Mouse (Mus musculus) thymus, postnatal 36 days (tissue): ENCODE results near the gene Jmjd6.
"Not testable (repeated sequence)": the region's sequence is repeated elsewhere in the genome, so short reads cannot be mapped to it uniquely, and the experiment has no call there.

Source experiments
- DNase-seq, 2 experiments: peaks; one replicate each; pipeline ENCODE4 v3.0.0; 2022; ENCODE audit warnings: mixed read lengths in 2 of 2

Gene Jmjd6

GRCm38 (mm10) chr11:116851576-116852290, 8.5 kb upstream of the Jmjd6 start:
- DNase-seq, result no peak

DNA sequence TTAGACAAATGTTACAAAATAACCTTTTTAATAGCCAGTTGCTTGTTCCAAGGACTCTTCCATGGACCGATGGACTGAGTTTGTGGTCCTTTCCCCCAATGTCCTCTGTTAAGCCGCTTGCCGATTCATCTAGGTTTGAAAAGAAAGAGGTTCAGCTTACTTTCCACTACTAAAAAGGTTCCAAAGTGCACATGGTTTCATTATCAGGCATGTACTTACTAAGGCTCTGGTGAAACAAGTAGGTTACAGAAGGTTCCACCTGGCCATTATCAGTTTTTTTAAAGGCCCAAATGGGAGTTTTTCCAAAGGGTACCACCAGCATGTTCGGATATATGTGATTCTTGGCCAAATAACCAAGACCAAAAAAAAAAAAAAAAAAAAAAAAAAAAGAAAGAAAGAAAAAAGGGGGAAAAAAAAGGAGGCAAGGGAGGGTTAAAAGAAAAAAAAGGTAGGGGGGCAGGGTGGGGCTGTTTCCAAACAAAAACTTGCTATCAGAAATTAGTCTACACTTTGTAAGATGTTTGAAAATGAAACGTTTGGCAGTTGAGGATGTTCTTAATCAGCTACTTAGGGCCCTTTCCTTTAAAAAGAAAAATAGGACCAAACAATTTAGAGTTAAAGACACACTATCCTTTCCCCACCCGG, 7.7 kb upstream of the Jmjd6 start:
- DNase-seq, result no peak

DNA sequence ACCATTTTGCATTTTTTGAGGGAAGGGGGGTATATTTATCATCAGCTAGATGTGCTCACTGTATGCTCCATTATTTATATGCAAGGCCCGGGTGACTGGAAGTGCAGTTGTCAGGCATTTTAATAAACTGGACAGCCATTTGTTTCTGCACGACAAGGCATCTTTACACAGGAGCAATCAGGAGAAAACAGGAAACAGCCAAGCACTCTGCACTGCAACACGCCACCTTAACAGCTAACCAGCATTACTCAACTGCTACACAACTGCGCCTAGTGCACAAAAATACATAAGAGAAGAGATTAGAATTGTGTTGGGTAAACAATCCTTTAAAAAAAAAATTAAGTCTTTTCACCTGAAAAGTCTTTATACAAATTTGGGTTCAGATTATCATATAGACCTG, 6.8 kb upstream of the Jmjd6 start:
- DNase-seq, result no peak

DNA sequence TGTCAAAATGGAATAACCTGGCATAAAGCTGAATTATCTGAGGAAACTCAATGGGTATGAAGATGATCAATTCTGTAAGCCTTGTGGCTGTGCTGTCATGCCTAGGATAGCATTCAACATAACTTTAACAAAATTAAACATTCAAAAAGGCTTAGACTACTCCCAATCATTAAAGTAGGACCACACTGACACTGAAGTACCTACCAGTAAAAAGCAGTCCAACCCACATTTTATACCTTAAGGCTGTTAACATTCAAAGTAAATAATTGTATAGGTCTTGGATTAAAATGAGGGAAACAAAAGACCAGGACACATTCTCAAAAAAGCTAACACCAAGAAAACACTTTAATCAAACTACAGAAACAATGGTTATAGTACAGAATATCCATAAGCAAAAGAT, 6.3 kb upstream of the Jmjd6 start:
- no peak for DNase-seq

GRCm38 (mm10) chr11:116848877-116849178, 5.6 kb upstream of the Jmjd6 start:
- not testable (repeated sequence) for DNase-seq

DNA sequence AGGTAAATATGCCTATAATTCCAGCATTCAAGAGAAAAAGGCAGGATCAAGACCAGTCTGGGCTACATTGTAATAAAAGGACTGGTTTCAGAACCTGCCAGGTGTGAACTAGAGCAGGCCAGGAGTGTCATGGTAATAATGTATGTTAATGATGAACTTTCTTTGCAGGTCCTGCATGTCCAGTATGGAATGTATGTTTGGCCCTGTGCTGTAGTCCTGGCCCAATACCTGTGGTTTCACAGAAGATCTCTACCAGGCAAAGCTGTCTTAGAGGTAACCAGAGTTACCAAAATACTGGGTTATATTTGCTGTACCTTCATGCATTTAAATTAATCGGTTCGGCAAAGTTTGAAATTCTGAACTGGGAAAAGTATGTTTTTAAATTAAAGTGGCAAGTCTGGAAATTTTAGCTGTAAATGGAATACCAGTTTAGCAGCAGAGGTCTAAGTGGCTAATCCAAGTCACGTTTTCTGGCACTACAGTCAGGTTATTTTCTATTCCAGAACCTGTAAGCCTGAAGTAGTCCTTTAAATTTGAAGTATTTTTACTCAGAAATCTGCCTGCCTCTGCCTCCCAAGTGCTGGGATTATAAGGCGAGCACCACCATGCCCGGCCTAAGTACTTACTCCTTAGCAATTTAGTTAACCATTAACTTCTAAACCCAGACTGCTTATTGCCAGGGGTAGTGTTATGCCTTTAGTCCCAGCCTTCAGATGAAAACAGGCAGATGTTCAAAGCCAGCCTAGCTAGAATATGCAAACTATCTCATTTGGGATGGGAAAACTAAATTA, 5.0 kb upstream of the Jmjd6 start:
- no peak for DNase-seq

- no peak for DNase-seq
Observed at GRCm38 (mm10) chr11:116847187-116848085, 4.2 kb upstream of the Jmjd6 start.

DNA sequence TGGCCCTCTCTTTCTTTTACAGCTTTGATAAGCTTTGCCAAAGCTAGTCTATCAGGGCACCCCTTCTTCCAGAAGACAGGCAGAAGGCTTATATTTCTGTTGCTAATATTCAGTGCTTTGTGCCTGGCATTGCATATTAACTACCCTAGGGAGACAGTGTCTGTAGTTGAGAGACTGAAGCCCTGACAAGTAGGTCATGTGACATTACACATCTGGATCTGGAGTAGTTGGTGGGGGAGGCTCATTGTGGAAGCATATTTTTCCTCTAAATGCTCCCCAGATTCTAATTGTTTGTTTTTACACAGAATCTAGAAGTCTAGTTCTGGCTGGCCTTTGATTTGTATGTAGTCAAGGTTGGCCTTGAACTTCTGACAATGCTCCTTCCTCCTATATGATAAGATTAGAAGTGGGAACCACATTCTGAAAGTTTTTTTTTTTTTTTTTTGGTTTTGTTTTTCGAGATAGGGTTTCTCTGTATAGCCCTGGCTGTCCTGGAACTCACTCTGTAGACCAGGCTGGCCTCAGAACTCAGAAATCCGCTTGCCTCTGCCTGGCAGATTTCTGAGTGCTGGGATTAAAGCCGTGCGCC, 3.4 kb upstream of the Jmjd6 start:
- DNase-seq, result no peak

GRCm38 (mm10) chr11:116842531-116843260, 553 bp downstream of the Jmjd6 start:
- peak; percentile 74 to 81 for DNase-seq

DNA sequence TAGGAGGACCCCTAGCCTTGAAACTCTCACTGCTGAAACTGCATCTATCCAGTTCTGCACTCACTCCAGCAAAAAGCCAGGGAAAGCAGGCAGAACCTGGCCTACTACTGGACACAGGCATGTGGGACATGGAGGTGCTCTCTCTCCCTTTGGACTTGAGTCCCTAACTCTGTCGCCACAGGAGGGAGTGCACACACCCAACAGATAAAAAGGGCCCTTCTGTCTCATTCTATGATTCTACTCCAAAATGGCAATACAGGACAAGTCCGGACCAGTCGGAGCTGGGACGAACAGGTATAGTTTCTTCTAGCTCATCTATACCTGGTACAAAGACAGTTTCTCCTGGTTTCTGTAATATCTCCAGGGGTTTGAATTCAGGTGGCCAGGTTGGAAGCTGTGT, 2.5 kb downstream of the Jmjd6 start:
- DNase-seq, result no peak

DNA sequence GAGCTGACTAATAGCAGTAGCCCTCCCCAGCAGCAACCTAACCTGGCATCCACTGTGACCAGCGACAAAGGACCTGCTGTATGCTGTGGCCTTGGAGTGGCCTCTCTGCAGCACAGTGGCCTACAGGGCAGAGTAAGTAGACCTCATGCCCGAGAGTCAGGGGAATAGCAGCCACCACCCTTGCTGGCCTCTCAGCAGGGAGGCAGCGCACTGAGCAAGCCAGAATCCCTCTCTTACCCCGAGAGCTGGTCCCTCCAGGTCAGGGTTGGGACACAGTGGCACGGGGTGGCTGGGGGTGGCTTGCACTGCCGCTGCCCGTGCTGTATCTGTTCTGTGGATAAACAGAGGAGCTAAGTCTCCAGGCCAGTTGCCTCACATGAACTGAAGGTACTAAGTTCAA, 3.6 kb downstream of the Jmjd6 start:
- DNase-seq, result no peak

GRCm38 (mm10) chr11:116838936-116839335, 4.3 kb downstream of the Jmjd6 start:
- DNase-seq, result no peak

DNA sequence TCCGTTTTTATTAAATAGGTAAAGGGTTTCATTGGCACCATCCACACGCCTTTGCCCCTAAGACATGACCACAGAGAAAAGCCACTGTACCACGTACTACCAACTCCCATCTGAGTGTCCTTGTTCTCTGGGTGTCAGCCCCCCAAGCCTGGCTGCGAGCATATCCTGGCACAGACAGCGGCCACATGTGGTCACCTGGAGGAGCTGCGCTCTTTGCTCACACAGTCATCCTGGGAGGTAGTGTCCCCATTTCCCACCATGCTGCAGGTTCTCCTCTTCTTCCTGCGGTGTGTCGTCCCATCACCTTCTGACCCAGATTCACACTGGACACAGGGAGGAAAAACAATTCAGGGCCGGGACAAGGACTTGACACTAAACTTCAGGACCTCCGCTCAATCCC, 5.8 kb downstream of the Jmjd6 start:
- no peak for DNase-seq

GRCm38 (mm10) chr11:116836283-116836682, 7.0 kb downstream of the Jmjd6 start:
- no peak for DNase-seq

DNA sequence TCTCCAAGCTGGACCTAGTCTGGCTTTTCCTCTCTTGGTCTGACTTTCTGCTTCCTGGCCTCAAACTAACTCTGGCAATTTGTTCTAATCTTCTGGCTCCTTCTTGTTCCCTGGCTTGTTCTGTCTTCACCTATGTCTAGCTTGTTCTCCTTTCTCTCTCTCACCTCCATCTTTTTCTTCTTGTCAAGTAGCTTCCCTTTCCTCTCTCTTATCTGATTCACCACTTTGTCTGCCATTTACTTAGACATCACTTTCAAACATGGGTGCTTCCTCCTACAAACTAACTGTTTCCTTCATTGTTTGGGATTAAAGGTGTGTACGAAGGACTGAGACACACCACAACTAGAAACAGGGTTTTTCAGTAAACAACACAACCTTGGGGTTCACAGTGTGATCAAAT, 8.3 kb downstream of the Jmjd6 start:
- no peak for DNase-seq

DNA sequence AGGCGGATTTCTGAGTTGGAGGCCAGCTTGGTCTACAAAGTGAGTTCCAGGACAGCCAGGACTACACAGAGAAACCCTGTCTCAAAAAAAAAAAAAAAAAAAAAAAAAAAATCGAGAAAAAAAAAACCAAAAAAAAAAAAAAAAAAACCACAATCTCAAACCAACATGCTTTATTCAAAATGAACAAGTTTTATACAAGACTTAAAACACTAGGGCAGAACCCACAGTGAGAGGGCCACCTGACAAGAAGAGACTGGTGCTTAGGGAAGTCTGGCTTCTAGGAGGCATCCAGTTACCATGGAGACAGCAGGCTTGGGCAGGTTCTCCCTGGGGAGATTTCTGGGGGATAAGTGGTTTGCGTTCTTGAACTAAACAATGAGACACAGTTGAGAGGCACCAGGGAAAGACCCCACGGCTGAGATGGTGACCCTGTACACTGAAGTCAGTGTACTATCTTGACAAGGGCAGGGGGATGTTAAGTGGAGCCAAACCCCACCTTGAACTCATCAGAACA, 11.0 kb downstream of the Jmjd6 start:
- DNase-seq, result no peak

GRCm38 (mm10) chr11:116827534-116828165, 15.6 kb downstream of the Jmjd6 start, which contains the start of gene Mxra7:
Gene Mxra7, minus strand, starts transcription at chr11:116828046.
- DNase-seq, result peak; percentile 58 to 61

DNA sequence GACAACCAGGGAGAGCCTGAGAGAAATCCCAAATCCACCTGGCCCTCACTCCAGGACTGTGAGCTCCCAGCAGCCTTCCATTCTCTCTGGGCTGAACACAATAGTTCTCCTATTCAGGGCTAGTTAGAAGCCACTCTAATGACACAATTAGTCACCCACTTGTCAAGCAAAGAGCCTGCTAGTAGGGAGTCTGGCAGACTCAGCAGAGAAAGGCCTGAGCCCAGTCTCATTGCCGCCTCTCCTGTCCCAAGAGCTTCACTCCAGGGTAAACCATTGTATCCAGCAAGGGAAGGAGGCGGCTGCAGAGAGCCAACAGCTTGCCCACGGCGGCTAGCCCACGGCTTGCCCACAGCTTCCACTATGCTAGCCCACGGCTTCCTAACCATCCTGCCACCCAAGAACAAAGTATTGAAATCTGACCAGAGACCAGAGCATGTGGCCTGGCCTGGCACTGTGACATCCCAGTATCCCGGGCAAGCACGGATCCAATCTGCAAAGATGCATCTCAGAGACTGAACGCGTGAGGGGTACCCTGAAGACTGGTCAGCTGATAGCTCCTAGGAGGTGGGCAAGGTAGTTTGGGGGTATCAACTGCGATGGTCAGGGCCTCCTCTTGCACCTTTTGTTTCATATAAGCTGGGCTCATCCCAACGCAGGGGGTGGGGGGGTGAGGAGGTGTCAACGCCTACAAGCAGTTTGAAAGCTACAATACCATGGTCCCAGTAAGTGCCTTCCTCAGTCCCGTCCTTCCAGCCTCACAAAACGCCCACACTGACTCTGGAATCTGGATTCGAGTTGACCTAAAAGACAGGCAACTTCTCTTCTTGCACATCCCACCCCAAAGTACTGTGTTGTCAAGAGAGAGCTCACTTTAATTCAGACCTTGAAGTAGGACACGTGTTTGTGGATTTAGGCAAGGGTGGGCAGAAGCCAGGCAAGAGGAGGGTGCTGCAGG, 16.4 kb downstream of the Jmjd6 start:
- no peak for DNase-seq

DNA sequence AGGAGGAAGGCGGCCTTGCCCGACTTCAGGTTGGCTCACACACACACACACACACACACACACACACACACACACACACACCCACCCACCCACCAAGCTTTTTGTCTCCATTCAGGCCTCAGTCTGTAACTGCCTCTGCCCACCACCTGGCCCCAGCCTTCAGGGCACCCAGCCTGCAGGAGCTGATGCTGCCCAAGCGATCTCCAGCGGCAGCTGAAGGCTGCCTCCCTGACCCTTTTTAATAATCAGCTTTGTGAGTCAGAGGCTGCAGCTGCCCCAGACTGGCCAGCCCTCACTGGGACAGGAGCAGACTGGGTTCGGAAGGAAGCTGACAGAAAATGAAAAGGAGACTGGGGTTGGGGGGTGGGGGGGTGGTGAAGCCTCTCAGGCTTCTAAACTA, 18.0 kb downstream of the Jmjd6 start:
- no peak for DNase-seq

DNA sequence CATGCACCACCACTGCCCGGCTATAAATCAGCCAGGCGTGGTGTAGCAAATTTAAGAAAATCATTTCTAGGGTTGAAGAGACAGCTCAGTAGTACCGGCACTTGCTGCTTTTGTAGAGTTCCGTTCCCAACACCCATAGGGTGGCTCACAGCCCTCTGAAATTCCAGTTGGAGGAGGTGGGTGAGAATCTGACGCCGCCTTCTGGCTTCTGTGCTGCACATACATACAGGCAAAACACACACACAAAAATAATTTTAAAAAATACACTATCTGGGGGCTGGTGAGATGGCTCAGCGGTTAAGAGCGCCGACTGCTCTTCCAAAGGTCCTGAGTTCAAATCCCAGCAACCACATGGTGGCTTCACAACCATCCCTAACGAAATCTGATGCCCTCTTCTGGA, 19.4 kb downstream of the Jmjd6 start:
- not testable (repeated sequence) for DNase-seq
